Mouse (Mus musculus) left cerebral cortex, postnatal 25 days (tissue): Measurements from ENCODE around the gene Pik3r1. TPM values are rescaled to one million over a fixed set of nuclear protein-coding genes. Genes with fewer than 3 reads are reported as not detected.

Source experiments
- DNase-seq, 2 experiments: peaks; one replicate each; pipeline ENCODE4 v3.0.0; 2022; ENCODE audit warnings: low spot score in 2 of 2, mixed read lengths in 1 of 2
- intact Hi-C: fragments of 180-260 bp; cut with DNase I; formaldehyde crosslinking; loops from one replicate; pipeline ENCODE4 v1.15.1; 2025
- total RNA-seq, 2 experiments: library from RNA; stranded (reverse); gene quantifications; 2 replicates each; pipeline ENCODE4 v1.2.3; 2021

Pik3r1 gene
- total RNA-seq, 2 experiments from 2014 or later: 144 to 146 TPM

- intact Hi-C loops: loop anchor here (1.0 to 5.0 kb wide), 11 partner anchors 153 to 862 kb away; partner anchors contain the start of gene Slc30a5
- DNase-seq: peak; percentile 75 to 88
These were observed 74.0 kb downstream of the Pik3r1 start for GRCm38 (mm10) chr13:101693967-101694495.

DNA sequence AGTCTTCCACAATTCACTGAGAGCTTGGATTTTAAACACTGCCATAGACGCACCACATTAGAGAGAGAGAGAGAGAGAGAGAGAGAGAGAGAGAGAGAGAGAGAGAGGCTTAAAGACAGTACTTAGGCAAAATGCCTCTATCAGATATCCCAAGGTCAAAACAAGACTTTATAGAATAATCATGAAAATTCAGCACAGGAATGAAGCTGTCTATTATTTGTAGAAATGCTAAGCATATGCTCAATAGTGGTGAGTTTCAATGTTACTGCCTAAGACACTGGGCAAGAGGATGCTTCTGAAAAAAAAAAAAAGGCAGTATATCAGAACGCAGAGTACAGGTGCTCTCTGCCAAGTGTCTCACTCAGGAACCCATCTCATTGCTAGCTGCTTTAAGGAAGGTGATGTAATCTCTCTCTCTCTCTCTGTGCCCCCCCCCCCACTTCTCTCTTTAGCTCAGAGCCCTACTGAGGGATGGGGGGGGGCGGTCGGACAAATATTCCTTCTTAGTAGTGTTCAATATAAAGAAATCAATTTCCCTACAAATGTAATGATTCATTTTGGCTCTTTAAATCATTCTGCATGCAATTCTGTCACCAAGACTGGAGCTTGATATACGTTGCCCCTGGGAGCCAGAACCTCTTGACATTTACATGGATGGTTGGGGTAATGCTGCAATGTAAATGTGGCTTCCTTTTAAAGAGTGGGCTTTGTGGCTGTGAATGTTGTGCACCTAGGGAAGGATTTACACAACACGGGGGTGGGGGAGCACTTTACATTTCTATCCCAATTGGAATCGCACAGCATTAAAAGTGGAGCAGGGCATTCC is 74.9 kb downstream of the Pik3r1 start:
- no peak for DNase-seq
- intact Hi-C loops: loop anchor here (1.0 to 5.0 kb wide), 6 partner anchors 152 to 861 kb away; partner anchors contain the start of gene Slc30a5

GRCm38 (mm10) chr13:101692239-101692784 is 75.7 kb downstream of the Pik3r1 start:
- intact Hi-C loops: loop anchor here (2.0 to 5.0 kb wide), 5 partner anchors 152 to 860 kb away; partner anchors contain the start of gene Slc30a5
- DNase-seq: peak; percentile 82 to 94

- intact Hi-C loops: loop anchor here (2.0 to 5.0 kb wide), 5 partner anchors 151 to 859 kb away; partner anchors contain the start of gene Slc30a5
- peak in 1 of 2 experiments; percentile 44 for DNase-seq
These were observed 76.3 kb downstream of the Pik3r1 start for GRCm38 (mm10) chr13:101691669-101692068.

GRCm38 (mm10) chr13:101690911-101691655 is 76.9 kb downstream of the Pik3r1 start:
- no peak for DNase-seq
- intact Hi-C loops: loop anchor here (5.0 kb wide), 4 partner anchors 204 to 859 kb away; partner anchors contain the start of gene Slc30a5

DNA sequence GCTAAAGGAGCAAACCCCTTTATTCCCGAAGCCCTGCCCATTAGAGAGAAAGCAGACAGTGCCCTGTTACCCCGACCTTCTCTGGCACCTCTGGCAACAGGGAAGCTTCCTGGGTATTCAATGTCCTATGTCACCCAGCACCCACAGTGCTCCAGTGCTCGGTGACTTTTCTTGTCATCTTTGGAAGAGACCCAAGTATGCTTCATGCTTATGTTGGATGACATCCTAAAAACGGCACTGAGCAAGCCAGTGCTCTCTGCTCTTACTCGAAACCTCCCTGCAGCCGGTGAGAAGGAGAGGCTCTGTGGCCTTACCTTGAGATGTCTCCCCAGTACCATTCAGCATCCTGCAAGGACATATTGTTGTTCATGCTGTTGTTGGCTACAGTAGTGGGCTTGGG is 77.8 kb downstream of the Pik3r1 start:
- DNase-seq: no peak
- intact Hi-C loops: loop anchor here (5.0 kb wide), 4 partner anchors 203 to 858 kb away; partner anchors contain the start of gene Slc30a5

- DNase-seq: peak in 1 of 2 experiments; percentile 47
- intact Hi-C loops: no loop called here
These were observed 81.8 kb downstream of the Pik3r1 start for GRCm38 (mm10) chr13:101686256-101686655.

GRCm38 (mm10) chr13:101684706-101685105 is 83.3 kb downstream of the Pik3r1 start:
- DNase-seq: no peak
- intact Hi-C loops: no loop called here

DNA sequence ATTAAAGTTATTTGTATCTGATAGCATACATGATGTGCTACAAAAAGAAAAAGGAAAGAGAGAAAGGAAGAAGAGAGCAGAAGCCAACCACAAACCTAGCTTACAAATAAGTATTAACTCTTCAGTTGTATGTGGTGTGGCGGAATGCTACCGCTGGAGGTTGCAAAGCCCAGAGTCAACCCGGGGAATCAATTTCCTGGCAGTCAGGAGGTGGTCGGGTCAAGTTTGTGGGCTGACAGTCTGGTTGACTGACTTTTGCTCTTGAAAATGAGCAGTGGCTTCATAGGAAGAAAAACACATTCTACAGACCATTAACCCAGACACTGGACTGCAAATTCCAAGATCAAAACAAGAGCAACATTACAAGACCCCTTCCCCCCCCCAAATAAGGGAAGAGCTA is 85.6 kb downstream of the Pik3r1 start:
- intact Hi-C loops: no loop called here
- no peak for DNase-seq

- no peak for DNase-seq
- intact Hi-C loops: no loop called here
These were observed 87.9 kb downstream of the Pik3r1 start for GRCm38 (mm10) chr13:101680083-101680482.

DNA sequence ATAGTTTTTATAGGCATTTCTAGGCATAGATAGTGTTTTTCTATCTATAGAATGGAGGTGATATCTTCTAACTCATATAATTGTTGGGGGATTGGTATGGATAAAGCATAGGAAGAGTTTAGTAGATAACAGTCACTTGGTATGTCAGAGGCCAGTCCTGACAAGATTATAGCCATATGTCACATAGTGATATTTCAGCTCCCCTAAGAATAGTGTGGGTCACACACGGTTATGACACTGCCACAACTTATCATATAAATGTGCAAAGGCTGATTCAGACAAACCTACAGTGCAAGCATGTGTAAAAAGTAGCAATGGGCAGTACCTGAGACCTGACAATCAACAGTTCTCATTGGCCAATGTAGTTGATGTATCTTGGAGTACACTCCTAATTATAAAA is 89.0 kb downstream of the Pik3r1 start:
- intact Hi-C loops: no loop called here
- no peak for DNase-seq

GRCm38 (mm10) chr13:101678036-101678435 is 90.0 kb downstream of the Pik3r1 start:
- intact Hi-C loops: no loop called here

DNA sequence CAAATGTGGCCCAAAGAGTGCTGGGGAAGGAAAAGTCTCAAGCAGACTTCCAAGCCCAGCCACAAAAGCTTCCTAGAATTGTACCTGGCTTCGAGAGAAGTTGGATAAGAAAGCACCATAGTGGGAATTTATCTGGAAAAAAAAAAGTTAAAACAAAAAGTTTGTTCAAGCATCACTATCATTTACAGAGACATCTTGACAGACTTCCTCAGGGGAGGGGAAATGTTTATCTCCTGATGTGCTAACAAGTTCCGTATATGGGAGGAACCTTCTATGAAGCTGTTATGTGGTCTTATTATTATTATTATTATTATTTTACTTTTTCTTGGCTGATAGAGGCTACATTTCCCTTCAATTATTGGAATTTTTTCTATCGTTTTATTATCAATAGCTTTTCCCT is 94.1 kb downstream of the Pik3r1 start:
- intact Hi-C loops: no loop called here
- no peak for DNase-seq

More at GRCm38 (mm10) chr13:101678036-101678435, 90.0 kb downstream of the Pik3r1 start:
- DNase-seq: no peak

- intact Hi-C loops: no loop called here
- DNase-seq: no peak
These were observed 99.2 kb downstream of the Pik3r1 start for GRCm38 (mm10) chr13:101668859-101669258.

DNA sequence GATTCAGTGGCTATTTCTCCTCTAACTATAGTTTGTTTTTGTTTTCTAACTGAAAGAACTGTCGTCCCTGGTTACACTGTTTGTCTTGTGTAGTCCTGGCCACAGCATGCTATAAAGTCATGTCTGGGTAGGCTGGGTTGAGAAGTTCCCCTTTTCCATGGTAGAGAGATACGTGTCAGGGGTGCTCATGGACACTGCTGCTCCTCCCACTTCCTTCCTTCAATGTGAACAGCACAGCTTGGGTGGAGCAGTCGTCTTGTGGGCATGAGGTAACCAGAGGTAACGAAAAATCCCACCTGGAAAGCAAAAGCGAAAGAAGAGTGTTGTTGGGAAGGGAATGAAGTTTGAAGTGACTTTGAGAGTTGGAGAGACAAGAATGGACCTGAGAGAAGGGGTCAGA is 104.0 kb downstream of the Pik3r1 start:
- no peak for DNase-seq
- intact Hi-C loops: no loop called here

- no peak for DNase-seq
- intact Hi-C loops: no loop called here
These were observed 105.1 kb downstream of the Pik3r1 start for GRCm38 (mm10) chr13:101662900-101663299.

GRCm38 (mm10) chr13:101661567-101661966 is 106.5 kb downstream of the Pik3r1 start:
- no peak for DNase-seq
- intact Hi-C loops: no loop called here

GRCm38 (mm10) chr13:101660187-101660586 is 107.8 kb downstream of the Pik3r1 start:
- intact Hi-C loops: no loop called here
- no peak for DNase-seq

DNA sequence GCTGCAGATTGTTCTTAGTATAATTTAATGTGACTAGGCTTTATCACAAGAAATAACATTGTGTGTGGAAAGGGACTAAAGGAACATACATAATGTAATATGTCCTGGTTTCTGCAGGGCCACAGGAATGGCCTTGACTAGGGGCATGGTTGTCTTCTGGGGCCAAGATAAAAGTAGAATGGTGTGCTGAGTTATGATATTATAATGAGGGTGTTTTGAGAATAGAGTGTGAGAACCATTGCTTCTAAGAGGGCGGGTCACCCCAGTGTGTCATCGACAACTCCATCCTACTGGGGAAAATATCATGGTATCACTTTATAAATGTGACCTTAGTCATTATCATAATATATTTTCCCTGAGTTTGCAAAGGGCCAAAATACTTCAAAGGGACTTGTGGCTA is 115.9 kb downstream of the Pik3r1 start:
- intact Hi-C loops: no loop called here
- DNase-seq: no peak

DNA sequence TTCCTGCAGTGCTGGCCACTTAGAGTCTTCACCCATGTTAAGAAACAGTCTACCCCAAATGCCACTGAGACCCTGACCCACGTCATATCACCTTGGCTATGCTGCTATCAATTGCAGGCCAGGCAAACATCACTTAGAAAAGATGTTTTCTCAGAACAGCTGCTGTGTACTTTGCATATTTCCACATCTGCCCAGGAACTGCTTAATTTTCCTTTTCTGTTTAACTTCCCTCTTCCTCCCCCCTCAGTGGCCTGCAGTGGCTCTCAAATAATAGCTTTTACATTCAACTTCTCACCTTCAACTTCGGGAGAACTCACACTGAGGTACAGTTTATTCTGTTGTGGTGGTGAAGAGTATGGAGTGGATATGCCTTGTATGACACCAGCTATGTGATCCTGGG is 126.4 kb downstream of the Pik3r1 start:
- DNase-seq: no peak
- intact Hi-C loops: no loop called here
